Mouse (Mus musculus) leukemia stem cell, adult 10-12 weeks (primary cell): ENCODE results near the gene AL731706.1. TPM values are rescaled to one million over a fixed set of nuclear protein-coding genes. Genes with fewer than 3 reads are reported as not detected.

ENCODE experiments used
- polyA plus RNA-seq: library from polyadenylated mRNA; stranded (reverse); fragments of >175 nt; gene quantifications from 2 replicates; pipeline ENCODE4 v1.2.3, GENCODE M21; 2012; ENCODE audit warnings: low replicate concordance

Gene AL731706.1
- not detected in 2 replicates for polyA plus RNA-seq

DNA sequence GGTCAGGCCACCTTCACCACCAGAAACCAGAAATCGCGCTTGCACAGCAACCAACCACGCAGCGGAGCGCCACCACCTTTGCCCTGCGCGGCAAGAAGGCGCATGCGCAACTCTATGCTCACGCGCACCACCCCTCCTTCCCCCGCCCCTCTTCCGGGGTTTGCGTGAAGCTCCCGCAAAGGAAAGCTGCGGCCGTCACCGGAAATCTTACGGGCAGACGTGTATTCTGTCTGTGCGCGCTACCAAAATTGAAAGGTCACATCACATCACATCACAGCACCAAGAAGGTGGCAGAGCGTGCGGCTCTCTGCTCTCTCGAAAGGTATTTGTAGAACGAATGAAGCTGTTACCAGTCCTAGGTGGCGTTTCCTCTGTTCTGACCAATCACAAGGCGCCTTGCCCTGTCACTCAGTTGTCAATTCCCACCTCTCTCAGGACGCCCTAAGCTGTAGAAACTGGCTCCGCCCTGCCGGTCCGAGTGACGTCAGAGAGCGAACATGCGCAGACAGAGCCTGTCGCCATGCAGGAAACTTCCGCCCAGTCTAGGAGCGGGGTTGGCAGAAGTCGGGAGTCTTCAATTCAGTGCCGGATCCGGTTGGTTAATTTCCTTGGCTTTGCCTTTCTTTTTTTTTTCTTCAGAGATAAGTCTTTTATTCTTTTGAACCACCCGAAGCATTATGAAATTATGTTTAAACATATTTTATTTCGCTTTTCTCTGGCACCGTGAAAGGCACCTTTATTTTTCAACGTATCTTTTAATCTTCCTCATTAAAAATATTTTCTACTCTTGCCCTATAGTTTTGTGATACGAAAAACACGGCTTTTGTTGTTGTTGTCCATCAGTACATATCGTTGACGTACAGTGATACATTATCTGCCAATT, at the start of gene AL731706.1, which contains the start of the genes Slx4ip and Mkks:
TSS of gene AL731706.1 (minus strand) at position 322 of the 883 bp plus-strand sequence.
TSS of gene Slx4ip (plus strand) at position 151 of the 883 bp plus-strand sequence.
TSS of gene Mkks (minus strand) at position 322 of the 883 bp plus-strand sequence.

DNA sequence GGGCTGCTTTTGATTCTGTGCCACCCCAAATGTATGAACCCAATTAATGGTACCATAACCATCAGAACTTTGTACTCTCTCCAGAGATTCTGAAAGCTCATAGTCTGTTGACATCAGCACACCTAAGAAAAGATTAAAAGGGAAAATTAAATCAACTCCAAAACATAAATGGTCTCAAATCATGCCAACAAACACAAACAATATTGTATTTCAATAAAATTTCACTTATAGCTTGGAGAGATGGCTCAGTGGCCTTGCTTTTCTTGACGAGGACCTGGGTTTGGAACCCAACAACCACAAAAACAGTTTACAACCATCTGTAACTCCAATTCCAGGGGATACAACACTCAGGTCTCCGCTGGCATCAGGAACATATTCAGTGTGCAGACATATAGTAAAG, 5.6 kb downstream of the AL731706.1 start, which contains the start of gene AL731706.2:
TSS of gene AL731706.2 (minus strand) at position 101 of the 400 bp plus-strand sequence.

Other genes with a start within 250 kb of the AL731706.1 start
- 0.14 TPM in 1 of 2 replicates, not detected in the other for gene Snap25, start 177.9 kb downstream of the AL731706.1 start, polyA plus RNA-seq
- gene AL731706.2, start 5.7 kb downstream of the AL731706.1 start, polyA plus RNA-seq: not detected in 2 replicates
- gene Slx4ip, start 171 bp downstream of the AL731706.1 start, polyA plus RNA-seq: 0.41 and 0.69 TPM in 2 replicates
- gene Mkks, start within 50 bp of the AL731706.1 start, polyA plus RNA-seq: 0.09 and 0.30 TPM in 2 replicates
- gene Jag1, start 225.3 kb upstream of the AL731706.1 start, polyA plus RNA-seq: 0.11 and 0.87 TPM in 2 replicates